Mouse (Mus musculus) brown adipose tissue, adult 24 weeks (tissue): ENCODE data around the gene Flnc. TPM values are rescaled to one million over a fixed set of nuclear protein-coding genes. Genes with fewer than 3 reads are reported as not detected.
"Not testable (repeated sequence)": the region's sequence is repeated elsewhere in the genome, so short reads cannot be mapped to it uniquely, and the experiment has no call there.

ENCODE experiments used
- H3K27ac ChIP-seq: fragments of 200-500 bp; replicated peaks from 2 replicates; pipeline ENCODE4 v1.5.1; 2012; ENCODE audit warnings: low read depth, mild to moderate bottlenecking, low read length
- H3K4me1 ChIP-seq: fragments of 200-500 bp; 2 replicates; pipeline ENCODE4 v1.6.1; 2012; ENCODE audit warnings: low read length, mixed read lengths; ENCODE audit not compliant: control insufficient read depth, insufficient read depth, insufficient read length
- H3K4me3 ChIP-seq: fragments of 200-500 bp; 2 replicates; pipeline ENCODE4 v1.5.1; 2012; ENCODE audit warnings: low read depth, mild to moderate bottlenecking, low read length, moderate library complexity; ENCODE audit not compliant: insufficient read depth
- polyA plus RNA-seq: library from polyadenylated mRNA; stranded (reverse); fragments of >200 nt; gene quantifications from 2 replicates; pipeline ENCODE4 v1.2.4, GENCODE M21; 2012; ENCODE audit not compliant: missing spikeins, insufficient read depth, insufficient read length

The Flnc gene
- polyA plus RNA-seq = 1.5 and 3.0 TPM in 2 replicates

- no peak within 1 kb of the TSS for H3K27ac ChIP-seq
- H3K4me1 ChIP-seq = peaks cover 3% of the 10 kb centered on the region; the same call in 1 of the 2 replicates
- H3K4me3 ChIP-seq = peak within 1 kb of the TSS; percentile 52
Observed at GRCm38 (mm10) chr6:29433038-29433803, at the start of gene Flnc. Gene Flnc (plus strand): TSS chr6:29433256.

GRCm38 (mm10) chr6:29388052-29388518 lies 45.0 kb upstream of the Flnc start, which contains the start of gene Opn1sw:
Gene Opn1sw (minus strand): TSS chr6:29388468.
- Histone ChIP-seq H3K27ac (no peak within 1 kb of the TSS), H3K4me3 (no peak within 1 kb of the TSS), H3K4me1 (no peaks in the 10 kb centered on the region)

- H3K4me1 ChIP-seq = no peaks in the 10 kb centered on the region
- no peak overlapping the region for H3K27ac ChIP-seq
- H3K4me3 ChIP-seq = no peak overlapping the region
Observed at GRCm38 (mm10) chr6:29388606-29389080, 44.4 kb upstream of the Flnc start.

GRCm38 (mm10) chr6:29389425-29389824 lies 43.6 kb upstream of the Flnc start:
- no peak overlapping the region for H3K27ac ChIP-seq
- H3K4me3 ChIP-seq = no peak overlapping the region
- no peaks in the 10 kb centered on the region for H3K4me1 ChIP-seq

- H3K4me1 ChIP-seq = not testable (repeated sequence)
Observed at GRCm38 (mm10) chr6:29390500-29390899, 42.6 kb upstream of the Flnc start.

GRCm38 (mm10) chr6:29391241-29391640 lies 41.8 kb upstream of the Flnc start:
- H3K4me3 ChIP-seq, H3K27ac ChIP-seq, H3K4me1 ChIP-seq: not testable (repeated sequence)

More at GRCm38 (mm10) chr6:29390500-29390899, 42.6 kb upstream of the Flnc start:
- H3K27ac ChIP-seq, H3K4me3 ChIP-seq: not testable (repeated sequence)

GRCm38 (mm10) chr6:29391802-29392201 lies 41.3 kb upstream of the Flnc start:
- H3K4me1 ChIP-seq = no peaks in the 10 kb centered on the region
- H3K4me3 ChIP-seq = no peak overlapping the region
- no peak overlapping the region for H3K27ac ChIP-seq

- H3K4me3 ChIP-seq = no peak overlapping the region
- no peaks in the 10 kb centered on the region for H3K4me1 ChIP-seq
- no peak overlapping the region for H3K27ac ChIP-seq
Observed at GRCm38 (mm10) chr6:29394286-29394685, 38.8 kb upstream of the Flnc start.

- H3K4me3 ChIP-seq = peak within 1 kb of the TSS; percentile 66
- no peaks in the 10 kb centered on the region for H3K4me1 ChIP-seq
- H3K27ac ChIP-seq = no peak within 1 kb of the TSS
Observed at GRCm38 (mm10) chr6:29395910-29396713, 36.9 kb upstream of the Flnc start, which contains the start of gene Ccdc136. Gene Ccdc136 (plus strand): TSS chr6:29396309.

- no peak overlapping the region for H3K27ac ChIP-seq
- H3K4me3 ChIP-seq = peak overlapping the region; percentile 66
Observed at GRCm38 (mm10) chr6:29396714-29397540, 36.1 kb upstream of the Flnc start.

GRCm38 (mm10) chr6:29397575-29397974 lies 35.5 kb upstream of the Flnc start:
- H3K4me1 ChIP-seq = no peaks in the 10 kb centered on the region
- H3K27ac ChIP-seq = no peak overlapping the region
- H3K4me3 ChIP-seq = no peak overlapping the region

More at GRCm38 (mm10) chr6:29396714-29397540, 36.1 kb upstream of the Flnc start:
- no peaks in the 10 kb centered on the region for H3K4me1 ChIP-seq

- Histone ChIP-seq H3K4me1 (no peaks in the 10 kb centered on the region), H3K27ac (no peak overlapping the region), H3K4me3 (no peak overlapping the region)
Observed at GRCm38 (mm10) chr6:29399851-29400250, 33.2 kb upstream of the Flnc start.

- Histone ChIP-seq H3K27ac (no peak overlapping the region), H3K4me1 (no peaks in the 10 kb centered on the region), H3K4me3 (no peak overlapping the region)
Observed at GRCm38 (mm10) chr6:29402693-29403342, 30.2 kb upstream of the Flnc start.

- H3K4me3 ChIP-seq = no peak overlapping the region
- no peak overlapping the region for H3K27ac ChIP-seq
- no peaks in the 10 kb centered on the region for H3K4me1 ChIP-seq
Observed at GRCm38 (mm10) chr6:29406412-29406811, 26.6 kb upstream of the Flnc start.
